Mouse (Mus musculus) lung, postnatal 36 days (tissue): ENCODE results near the gene Mccc1.

Source experiments
- DNase-seq: peaks from one replicate; pipeline ENCODE4 v3.0.0; 2022; ENCODE audit warnings: mixed read lengths

Mccc1 gene

DNA sequence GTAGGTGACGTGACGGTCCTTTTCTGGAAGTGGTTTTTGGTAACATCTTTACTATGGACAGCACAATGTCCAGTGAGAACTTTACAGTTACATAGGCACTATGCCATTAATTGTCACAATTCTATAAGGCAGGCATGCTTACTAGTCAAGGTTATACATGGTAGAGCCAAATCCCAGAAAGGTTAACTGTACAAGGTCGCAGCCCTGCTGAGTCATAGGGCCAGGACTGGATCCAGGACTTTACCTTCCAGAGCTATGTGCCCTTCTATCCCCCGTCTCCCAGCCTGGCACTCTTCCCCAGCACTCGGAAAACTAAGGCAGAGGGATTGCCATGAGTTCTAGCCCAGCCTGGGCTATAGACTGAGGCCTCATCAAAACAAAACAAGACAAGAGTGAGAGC, 36.6 kb downstream of the Mccc1 start:
- no peak for DNase-seq

DNA sequence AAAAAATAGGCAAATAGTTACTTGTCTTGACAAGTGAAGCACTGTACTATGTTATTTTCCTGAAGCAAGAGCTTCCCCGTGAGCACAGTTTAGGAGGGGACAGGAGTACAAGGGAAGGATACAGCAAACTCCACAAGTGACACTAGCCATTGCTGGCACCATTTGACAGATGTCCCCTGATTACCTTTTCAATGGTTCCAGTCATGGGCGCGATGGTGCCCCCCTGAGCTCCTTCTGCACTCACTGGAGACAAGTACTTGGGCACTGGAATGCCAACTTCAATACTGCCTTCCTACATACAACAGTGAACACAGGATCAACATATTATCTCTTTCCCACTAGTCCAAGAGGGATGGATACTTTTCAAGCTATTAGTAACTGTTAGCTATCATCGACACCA, 37.1 kb downstream of the Mccc1 start:
- DNase-seq, result no peak

DNA sequence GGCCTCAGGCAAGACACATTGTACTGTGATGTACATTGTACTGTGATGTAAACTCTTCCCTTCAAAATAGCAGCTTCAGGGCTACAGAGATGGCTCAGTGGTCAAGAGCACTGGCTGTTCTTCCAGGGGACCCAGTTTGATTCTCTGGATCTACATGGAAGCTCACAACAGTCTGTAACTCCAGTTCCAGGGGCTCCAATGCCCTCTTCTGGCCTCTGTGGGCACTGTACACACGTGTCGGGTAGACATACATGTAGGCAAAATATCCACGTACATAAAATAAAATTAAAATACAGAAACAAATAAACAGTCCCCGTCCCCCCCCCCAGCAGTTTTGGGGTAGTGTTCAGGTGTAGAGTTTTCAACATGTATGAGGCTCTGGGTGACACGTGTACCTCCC, 37.5 kb downstream of the Mccc1 start:
- DNase-seq, result no peak

DNA sequence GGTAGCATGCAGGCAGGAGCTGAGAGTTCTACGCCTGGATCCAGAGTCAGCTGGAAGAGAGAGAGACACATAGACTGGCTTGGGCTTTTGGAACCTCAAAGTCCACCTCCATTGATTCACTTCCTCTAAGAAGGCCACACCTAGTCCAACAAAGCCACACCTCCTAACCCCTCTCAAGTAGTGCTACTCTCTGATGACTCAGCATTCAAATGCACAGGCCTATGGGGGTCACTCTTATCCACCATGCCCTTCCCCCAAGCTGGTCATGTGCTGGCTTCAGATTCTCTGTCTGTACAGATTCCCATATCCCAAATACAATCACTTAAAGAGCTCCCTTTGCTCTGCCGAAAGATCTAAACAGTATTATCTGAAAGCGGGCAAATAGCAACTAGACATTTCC, 43.2 kb downstream of the Mccc1 start:
- DNase-seq, result no peak

DNA sequence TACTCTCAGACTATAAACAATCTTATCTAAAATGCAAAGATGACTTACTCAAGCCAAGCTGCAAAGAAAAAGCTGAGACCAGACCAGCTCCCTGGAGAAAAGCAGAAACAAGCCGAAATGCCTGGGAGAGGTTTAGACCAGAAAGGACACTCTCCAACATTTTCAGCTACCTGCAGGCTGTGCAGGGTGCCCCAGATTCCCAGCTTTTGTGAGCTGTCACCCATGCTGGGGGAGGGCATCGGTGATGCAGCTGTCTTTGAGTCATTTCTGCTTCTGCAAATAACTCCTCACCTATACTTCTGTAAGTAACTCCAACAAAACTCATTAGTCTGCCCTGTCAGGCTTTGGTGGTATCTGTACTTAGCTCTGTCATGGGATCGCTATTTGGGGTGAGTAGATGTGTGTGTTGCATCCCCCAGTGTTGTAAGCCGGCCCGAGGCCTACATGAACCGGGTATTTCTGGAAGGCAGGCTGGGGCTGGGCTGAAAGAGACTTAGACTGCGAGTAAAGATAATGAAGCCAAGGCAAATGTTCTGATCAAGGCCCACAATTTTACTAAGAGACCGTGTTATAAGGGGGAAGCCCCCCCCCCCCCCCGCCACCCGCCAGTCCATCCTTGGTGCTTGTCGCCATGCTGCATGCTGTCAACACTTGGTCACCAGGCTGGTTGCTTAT, 45.4 kb downstream of the Mccc1 start:
- DNase-seq, result no peak

DNA sequence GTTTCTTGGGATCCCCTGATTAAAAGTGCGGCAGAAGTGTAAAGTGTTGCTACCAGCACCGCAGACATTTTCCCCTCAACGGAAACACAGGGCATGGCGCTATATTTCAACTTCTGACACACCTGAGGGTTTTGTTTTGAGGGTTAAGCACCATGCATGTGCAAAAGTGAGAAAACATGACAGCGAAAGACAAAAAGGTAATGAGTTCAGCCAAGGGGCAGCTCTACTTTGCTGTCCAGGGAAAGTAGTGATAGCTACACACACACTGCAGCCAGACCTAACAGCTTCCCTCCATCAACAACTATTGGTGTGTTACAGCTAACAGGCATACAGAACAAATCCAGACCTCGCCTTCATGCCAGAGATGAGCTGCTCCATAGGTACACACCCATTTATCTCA, 46.7 kb downstream of the Mccc1 start:
- no peak for DNase-seq

DNA sequence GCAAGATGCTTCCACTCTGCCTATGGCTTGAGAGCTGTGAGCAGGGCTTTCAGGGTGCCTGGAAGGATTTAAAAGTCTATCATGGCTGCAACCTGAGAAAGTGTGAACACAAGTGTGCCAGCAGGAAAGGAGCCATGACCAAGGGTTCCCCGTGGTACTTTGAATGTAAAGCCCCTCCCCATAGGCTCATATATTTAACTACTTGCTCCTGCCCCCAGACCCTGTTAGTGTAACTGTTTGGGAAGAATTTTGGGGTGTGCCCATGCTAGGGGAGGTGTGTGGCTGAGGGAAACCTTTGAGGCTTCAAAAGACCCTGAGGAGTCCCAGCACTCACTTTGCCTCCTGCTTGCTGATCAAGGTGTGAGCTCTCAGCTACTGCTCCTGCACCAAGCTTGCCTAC, 47.3 kb downstream of the Mccc1 start:
- DNase-seq, result no peak

DNA sequence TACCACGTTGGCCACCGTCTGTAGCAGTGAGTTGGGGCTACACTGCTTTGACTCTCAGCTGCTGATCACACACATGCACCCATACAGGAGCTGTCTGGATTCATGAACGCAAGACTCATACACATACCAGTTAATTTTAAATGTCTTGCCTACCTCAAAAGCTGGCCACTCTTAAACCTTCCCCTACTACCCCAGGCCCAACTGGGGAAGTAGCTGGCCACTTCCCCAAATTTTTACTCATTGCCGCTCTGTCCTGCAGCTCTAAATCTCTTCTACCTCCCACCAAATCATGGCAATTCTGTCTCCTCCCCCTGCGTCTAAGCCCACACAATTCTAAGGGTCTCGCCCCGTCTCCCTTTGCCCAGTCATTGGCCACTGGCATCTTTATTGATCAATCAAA, 52.3 kb downstream of the Mccc1 start:
- no peak for DNase-seq

DNA sequence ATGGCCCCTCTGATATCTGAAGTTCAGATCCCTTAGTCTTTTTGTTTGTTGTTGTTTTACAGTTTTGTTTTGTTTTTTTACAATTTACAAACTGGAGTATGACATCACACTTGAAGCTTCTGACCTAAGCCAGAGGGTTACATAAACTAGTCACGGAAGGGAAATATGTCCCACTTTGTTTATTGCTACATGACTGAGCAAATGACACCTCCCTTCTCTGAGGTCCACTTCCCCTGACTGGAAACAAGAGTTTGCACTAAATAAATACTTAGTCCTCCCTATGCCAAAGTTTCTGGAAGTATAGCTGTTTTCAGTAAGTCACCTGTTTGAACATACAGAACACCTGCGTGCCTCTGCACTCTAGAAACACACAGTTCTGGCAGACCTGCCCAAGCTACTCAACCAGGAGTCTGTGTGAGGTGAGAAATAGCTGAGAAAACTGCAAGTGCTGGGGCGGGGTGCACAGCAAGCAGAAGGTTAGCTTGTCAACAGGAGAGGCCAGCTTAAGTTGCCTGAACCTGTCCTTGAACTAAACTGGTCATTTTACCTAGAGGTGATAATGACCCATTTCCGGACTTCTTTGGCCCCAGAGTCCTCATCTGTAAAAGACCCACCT, 59.9 kb downstream of the Mccc1 start:
- DNase-seq, result peak; percentile 18

DNA sequence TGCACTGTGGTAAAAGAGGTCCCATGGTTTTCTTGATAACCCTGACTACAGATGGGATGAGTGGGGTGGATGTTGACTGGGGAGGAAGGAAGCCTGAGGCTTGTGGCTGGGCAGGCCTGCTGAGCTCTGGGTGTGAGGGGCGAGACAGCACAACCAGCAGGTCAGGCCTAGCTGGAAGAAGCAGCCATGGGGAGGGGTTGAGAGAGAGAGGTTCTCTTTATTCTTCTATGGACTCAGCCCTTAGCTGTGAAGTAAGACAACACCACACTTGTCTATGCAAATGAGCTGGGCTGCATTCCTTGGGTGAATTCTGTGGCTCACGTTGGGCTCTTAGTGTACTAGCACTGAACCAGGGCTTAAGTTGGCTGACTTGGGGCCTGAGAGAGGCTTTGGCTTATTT, 60.4 kb downstream of the Mccc1 start:
- peak; percentile 44 for DNase-seq

DNA sequence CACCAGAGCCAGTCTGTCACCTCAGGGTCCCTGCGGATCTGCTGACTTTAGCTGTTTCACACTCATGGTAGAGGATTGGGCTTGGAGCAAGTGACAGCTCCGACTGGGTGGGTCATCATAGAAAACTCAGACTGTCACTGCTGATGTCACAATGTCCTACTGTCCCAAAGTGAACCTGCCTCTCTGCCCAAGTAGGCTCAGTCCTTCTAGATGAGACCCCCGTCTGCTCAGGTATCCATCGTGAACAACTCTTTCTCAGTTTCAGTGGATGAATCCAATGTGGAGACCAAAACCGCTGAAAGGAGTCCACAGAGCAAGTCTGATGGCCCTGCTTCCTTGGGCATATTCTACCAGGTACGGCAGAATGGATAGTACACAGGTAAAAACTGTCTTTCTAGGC, 63.1 kb downstream of the Mccc1 start, which contains the start of gene Dcun1d1:
Gene Dcun1d1, minus strand, starts transcription at position 101 of the 400 bp plus-strand sequence.
- DNase-seq, result no peak

DNA sequence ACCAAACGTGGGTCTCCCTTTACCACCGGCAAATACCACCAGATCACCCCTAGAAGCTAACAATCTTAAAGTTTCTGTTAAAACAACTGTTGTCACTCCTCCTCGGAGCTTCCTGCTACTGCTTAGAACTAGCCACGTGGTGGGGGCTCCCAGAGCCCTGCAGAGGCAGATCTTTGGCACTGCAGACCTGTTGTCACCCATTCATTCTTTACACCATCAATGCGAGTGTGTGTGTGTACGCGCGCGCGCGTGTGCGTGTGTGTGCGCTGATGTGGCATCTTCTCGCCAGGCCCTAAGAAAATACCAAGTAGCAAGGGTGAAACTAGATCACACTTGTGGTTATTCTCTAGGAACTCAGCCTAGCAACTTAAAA, 67.1 kb downstream of the Mccc1 start:
- DNase-seq, result peak; percentile 23

DNA sequence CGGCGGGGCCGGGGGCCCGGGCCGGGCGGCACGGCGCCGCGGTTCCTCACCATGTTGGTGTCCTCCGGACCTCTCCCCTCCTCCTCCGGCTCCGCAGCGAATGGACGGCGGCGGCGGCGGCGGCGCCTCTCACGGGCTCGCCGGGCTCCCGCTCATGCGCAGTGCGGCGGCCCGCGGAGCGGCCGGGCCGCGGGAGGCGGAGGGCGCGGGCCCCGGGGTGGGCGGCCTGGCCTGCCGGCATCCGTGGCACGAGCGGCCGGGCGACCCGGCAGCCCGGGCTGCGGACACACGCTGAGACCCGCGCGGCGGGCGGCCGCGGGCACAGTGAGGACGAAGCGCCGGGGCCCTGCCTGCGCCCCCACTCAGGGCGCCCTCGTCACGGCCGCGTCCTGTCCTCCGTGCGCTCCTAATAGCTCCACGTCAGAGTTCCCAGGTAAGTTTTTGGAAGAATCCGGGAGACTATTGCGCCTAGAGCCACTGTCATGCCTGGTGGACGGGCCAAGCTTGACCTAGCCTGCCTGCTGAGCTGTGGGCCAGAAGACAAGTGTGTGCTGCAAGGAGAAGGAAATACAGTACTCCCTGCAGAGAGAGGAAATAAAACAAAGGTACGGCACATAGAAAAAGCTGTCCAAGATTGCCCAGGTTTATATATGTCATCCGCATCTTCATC, 67.6 kb downstream of the Mccc1 start:
- DNase-seq, result peak; percentile 81

DNA sequence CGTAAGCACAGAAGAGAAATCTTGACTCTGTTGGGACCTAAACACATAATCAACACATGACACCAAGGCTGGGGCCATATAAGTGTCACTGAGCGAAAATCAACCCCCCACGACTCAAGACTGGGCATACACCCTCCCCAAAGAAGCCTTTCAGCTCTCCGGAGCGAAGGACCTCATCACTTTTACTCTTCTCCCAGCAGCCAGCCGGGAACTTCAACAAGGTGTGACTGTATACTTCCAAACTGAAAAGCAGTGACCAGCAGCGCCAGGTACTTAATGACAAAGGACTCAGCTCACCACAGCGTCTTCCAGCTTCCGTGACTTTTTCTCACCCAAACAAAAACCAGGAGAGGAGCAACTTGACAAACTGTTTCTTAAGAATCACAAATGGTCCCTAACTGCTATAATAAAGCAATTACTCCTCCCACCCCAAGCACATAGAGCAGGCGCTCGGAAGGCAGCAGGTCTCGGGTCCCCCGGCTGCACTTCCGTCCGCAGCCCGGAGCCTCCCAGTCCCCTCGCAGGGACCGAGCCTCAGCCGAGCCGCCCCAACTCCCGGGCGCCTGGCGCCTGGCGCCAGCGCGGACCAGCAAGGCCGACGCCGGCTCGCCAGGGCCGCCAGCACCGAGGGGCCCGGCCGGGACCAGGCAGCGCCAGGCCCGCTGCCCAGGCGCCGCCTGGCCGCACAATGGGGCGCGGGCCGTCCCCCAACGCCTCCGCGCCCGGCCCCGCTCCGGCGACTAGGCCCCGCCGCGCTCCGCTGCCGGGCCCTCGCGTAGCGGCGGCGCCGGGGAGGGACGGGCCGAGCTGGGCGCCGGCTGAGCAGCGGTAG, 68.4 kb downstream of the Mccc1 start:
- peak; percentile 55 for DNase-seq

DNA sequence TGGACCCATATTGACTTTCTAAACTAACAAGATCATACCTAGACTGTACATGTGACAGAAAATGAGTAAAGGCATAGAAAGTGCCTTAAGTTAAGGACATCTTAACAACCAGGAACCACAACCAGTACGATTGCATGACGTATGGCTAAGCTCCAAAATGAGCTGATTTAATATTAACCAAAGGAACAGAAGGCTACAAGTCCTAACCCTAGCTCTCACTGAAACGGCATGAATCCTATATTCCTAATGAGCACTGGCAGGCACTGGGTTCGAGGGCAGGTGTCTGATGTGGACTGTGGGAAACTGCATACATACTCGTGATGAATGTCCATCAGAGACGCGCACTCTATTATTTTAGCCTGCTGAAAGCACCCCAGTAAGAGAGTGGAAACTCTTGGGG, 69.1 kb downstream of the Mccc1 start:
- DNase-seq, result peak; percentile 29

DNA sequence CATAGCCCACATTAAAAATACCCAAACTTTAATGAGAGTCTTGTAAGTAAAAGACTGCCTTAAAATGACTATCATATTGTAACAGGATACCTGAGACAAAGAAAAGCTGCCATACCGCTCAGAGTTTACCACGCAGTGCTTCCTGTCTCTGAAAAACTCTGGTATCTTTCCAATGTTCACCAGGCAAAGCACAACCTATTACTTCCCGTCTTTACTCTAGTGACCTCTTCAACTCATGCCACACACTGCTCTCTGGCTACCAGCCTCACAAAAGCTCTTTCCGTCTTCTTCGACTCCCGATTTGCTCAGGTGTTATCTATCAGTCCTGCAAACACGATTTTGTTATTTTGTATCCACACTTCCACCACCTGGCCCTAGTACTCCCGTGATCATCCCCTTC, 70.6 kb downstream of the Mccc1 start:
- DNase-seq, result peak; percentile 27

DNA sequence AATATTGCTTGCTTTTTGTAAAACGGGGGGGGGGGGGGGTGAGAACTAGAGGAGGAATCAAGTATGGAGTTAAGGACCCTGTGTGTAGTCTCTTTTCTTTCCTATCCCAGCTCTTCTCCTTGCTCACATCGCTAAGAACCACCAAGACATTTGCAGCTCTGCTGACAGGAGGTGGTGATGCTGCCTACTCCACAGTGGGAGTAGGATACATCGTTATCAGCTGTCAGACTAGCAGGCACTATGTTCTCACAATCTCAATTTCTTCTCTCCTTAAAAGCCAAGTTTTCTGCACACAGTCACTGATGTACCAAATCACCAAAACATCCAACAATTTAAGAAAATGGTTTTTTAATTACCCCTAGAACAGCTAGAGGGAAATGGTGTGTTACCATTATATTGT, 71.1 kb downstream of the Mccc1 start:
- DNase-seq, result no peak

DNA sequence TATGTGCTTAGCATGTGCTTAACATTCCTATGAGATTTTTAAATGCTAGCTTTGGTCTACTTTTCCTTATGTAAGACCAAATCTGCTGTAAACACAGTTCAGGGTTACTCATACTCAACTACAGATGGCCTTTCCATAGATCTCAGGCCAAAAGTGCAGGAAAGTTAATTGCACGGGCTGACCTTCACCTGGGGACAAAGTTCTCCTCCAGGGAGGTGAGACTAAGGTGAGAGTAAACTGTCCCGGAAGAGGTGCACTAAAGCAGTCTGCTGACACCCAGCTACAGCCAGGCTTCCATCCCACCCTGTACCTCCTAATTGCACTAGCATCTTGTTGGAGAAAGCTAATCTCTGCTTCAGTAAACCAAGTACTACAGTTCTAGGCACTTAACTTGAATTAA, 74.6 kb downstream of the Mccc1 start:
- no peak for DNase-seq

DNA sequence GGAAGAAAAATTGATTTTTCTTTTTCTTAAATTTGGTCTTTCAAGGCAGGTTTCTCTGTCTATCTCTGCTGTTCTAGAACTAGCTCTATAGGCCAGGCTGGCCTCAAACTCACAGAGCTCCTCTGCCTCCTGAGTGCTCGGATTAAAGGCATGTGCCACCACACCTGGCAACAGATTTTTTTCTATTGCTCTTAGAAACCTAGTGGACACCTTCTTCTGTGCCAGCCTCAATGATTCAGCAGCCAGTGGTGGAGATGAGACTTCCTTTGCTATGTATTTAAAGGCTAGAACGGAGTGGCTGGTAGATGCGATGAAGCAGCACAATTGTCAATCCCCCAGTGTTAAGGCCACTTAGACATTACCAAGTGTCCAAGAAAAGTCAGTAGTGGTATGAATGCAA, 76.5 kb downstream of the Mccc1 start:
- no peak for DNase-seq

DNA sequence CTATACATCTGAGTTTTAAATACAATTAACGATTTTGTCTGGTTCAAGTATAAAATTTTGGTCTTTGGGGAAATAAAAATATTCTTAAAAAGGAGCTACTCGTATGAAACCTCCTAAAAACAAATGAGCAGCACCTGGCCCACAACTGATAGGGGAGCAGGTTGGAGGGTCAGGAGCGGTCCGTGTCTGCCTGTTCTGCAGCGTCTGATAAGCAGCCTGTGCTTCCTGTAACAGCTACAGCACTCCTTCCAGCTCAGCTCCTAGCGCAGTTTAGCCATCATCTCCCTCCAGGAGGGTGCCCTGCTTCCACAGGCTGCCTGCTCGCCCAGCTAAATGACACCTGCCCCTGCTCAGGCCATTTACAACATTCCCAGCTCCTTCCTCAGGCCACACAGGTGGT, 77.0 kb downstream of the Mccc1 start:
- no peak for DNase-seq

DNA sequence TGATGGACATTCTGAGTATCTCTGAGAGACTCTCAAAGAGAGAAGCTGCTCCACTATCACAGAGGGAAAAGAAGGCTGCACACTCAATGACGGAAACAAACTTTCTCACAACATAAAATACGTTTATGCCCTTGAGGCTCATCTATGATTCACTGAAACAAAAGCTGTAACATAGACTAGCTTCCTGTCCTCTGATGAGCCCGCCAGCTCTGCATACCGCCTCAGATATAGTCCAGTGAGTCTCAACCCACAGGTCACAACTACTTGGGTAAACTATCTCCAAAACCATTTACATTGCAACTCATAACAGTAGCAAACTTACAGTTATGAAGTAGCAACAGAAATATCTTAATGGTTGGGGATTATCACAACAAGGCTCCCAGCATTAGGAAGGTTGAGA, 78.0 kb downstream of the Mccc1 start:
- no peak for DNase-seq

DNA sequence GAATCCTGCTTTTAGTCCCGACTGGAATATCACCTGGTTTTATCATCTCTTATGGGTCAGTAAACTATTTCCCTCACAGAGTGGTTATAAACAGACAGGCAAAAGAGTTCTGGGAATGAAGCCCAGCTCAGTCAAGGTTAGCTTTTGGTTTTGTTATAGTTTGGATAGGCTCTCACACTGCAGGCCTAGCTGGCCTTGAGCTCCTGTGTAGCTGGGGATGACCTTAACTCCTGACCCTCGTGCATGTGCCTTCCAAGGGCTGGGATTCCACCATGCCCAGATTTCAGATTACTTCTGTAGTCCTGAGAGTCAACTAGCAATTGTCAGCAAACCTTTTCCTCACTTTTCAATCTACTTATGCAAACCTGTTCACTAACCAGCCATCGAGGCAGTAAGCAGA, 82.2 kb downstream of the Mccc1 start:
- no peak for DNase-seq
